Mouse (Mus musculus): ENCODE data around the gene Dennd1a. TPM values are rescaled to one million over a fixed set of nuclear protein-coding genes. Genes with fewer than 3 reads are reported as not detected.
A peak's percentile ranks its signal among the peaks of the same experiment; 100 is the strongest.

Dennd1a gene
- total and polyA plus RNA-seq, 2 experiments = 13.0 to 14.5 TPM

- peaks cover 13% of the 10 kb centered on the region for H3K4me1 ChIP-seq (ENCODE audit: control insufficient read depth, insufficient read depth, low read length)
- no peak overlapping the region for H3K9ac ChIP-seq (ENCODE audit: low read depth, low read length)
- no peaks in the 10 kb centered on the region for H3K36me3 ChIP-seq (ENCODE audit: control insufficient read depth, insufficient read depth, low read length)
- H3K27ac ChIP-seq (replicated peaks; ENCODE audit: insufficient read depth, low read depth, low read length) = no peak overlapping the region
- TF ChIP-seq POLR2A (IDR thresholded peaks at IDR 0.05; ENCODE audit: extremely low read depth, insufficient read depth, low read length) = no peak
- TF ChIP-seq CTCF (IDR thresholded peaks at IDR 0.05; ENCODE audit: low read depth, low read length) = no peak
- no peaks in the 10 kb centered on the region; the same call in 1 of the 2 replicates for H3K79me2 ChIP-seq (ENCODE audit: control insufficient read depth, insufficient read depth, low read length)
- H3K4me3 ChIP-seq (ENCODE audit: insufficient read depth, low read depth, low read length) = no peak overlapping the region
- peak; percentile 94 for DNase-seq (ENCODE audit: extremely low read depth, low read depth, low spot score)
- H3K27me3 ChIP-seq (ENCODE audit: control insufficient read depth, insufficient read depth, low read length) = no peaks in the 10 kb centered on the region
Observed at GRCm38 (mm10) chr2:38144831-38145230, 142.4 kb downstream of the Dennd1a start.

GRCm38 (mm10) chr2:38144067-38144779 lies 143.0 kb downstream of the Dennd1a start:
- no peak overlapping the region; the same call in 1 of the 2 replicates for H3K27ac ChIP-seq (replicated peaks; ENCODE audit: insufficient read depth, low read depth, low read length)
- no peak overlapping the region for H3K4me3 ChIP-seq (ENCODE audit: insufficient read depth, low read depth, low read length)
- 49% methylated on average over 8 of the region's 8 CpGs for WGBS
- H3K9ac ChIP-seq (ENCODE audit: low read depth, low read length) = no peak overlapping the region
- H3K79me2 ChIP-seq (ENCODE audit: control insufficient read depth, insufficient read depth, low read length) = no peaks in the 10 kb centered on the region; the same call in 1 of the 2 replicates
- peaks cover 15% of the 10 kb centered on the region for H3K4me1 ChIP-seq (ENCODE audit: control insufficient read depth, insufficient read depth, low read length)
- no peaks in the 10 kb centered on the region for H3K36me3 ChIP-seq (ENCODE audit: control insufficient read depth, insufficient read depth, low read length)
- no peaks in the 10 kb centered on the region for H3K27me3 ChIP-seq (ENCODE audit: control insufficient read depth, insufficient read depth, low read length)
- no peak for TF ChIP-seq POLR2A (IDR thresholded peaks at IDR 0.05; ENCODE audit: extremely low read depth, insufficient read depth, low read length)
- no peak for DNase-seq (ENCODE audit: extremely low read depth, low read depth, low spot score)

- TF ChIP-seq CTCF (IDR thresholded peaks at IDR 0.05; ENCODE audit: low read depth, low read length) (no peak), POLR2A (IDR thresholded peaks at IDR 0.05; ENCODE audit: extremely low read depth, insufficient read depth, low read length) (no peak)
- 0 out of 2 replicates have a peak overlapping the region, but pooled peaks have one; percentile 32 for H3K27ac ChIP-seq (replicated peaks; ENCODE audit: insufficient read depth, low read depth, low read length)
Observed at GRCm38 (mm10) chr2:38142905-38143304, 144.3 kb downstream of the Dennd1a start.

GRCm38 (mm10) chr2:38142210-38142609 lies 145.0 kb downstream of the Dennd1a start:
- Histone ChIP-seq H3K27me3 (ENCODE audit: control insufficient read depth, insufficient read depth, low read length) (no peaks in the 10 kb centered on the region), H3K79me2 (ENCODE audit: control insufficient read depth, insufficient read depth, low read length) (no peaks in the 10 kb centered on the region; the same call in 1 of the 2 replicates), H3K36me3 (ENCODE audit: control insufficient read depth, insufficient read depth, low read length) (no peaks in the 10 kb centered on the region), H3K4me1 (ENCODE audit: control insufficient read depth, insufficient read depth, low read length) (peaks cover 15% of the 10 kb centered on the region), H3K9ac (ENCODE audit: low read depth, low read length) (no peak overlapping the region), H3K27ac (replicated peaks; ENCODE audit: insufficient read depth, low read depth, low read length) (no peak overlapping the region), H3K4me3 (ENCODE audit: insufficient read depth, low read depth, low read length) (no peak overlapping the region)
- WGBS = 8% methylated on average over 2 of the region's 2 CpGs
- DNase-seq (ENCODE audit: extremely low read depth, low read depth, low spot score) = peak; percentile 87
- TF ChIP-seq CTCF (IDR thresholded peaks at IDR 0.05; ENCODE audit: low read depth, low read length) (no peak), POLR2A (IDR thresholded peaks at IDR 0.05; ENCODE audit: extremely low read depth, insufficient read depth, low read length) (no peak)

More at GRCm38 (mm10) chr2:38142905-38143304, 144.3 kb downstream of the Dennd1a start:
- no peaks in the 10 kb centered on the region; the same call in 1 of the 2 replicates for H3K79me2 ChIP-seq (ENCODE audit: control insufficient read depth, insufficient read depth, low read length)
- H3K4me3 ChIP-seq (ENCODE audit: insufficient read depth, low read depth, low read length) = no peak overlapping the region
- no peak for DNase-seq (ENCODE audit: extremely low read depth, low read depth, low spot score)
- H3K36me3 ChIP-seq (ENCODE audit: control insufficient read depth, insufficient read depth, low read length) = no peaks in the 10 kb centered on the region
- H3K9ac ChIP-seq (ENCODE audit: low read depth, low read length) = no peak overlapping the region
- H3K4me1 ChIP-seq (ENCODE audit: control insufficient read depth, insufficient read depth, low read length) = peaks cover 15% of the 10 kb centered on the region
- WGBS = 59% methylated on average over 5 of the region's 5 CpGs
- no peaks in the 10 kb centered on the region for H3K27me3 ChIP-seq (ENCODE audit: control insufficient read depth, insufficient read depth, low read length)

DNA sequence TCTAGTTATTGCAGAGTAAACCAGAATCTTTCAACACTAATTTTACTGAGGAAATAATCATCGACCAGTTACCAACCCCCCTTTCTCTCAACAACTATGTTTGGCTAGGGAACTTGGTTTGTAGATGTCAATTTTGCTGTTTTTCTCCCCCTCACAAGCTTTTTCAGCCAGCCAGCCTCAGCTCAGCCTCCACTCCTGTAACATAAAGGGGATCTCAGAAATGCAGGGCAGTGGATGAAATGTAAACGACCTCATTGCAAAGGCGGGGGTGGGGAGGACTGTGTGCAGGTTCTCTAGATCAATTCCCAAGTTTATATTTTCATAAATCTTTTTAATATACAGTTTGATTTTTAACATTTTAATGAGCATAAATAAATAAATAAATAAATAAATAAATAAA lies 147.7 kb downstream of the Dennd1a start:
- Histone ChIP-seq H3K36me3 (ENCODE audit: control insufficient read depth, insufficient read depth, low read length) (no peaks in the 10 kb centered on the region), H3K27me3 (ENCODE audit: control insufficient read depth, insufficient read depth, low read length) (no peaks in the 10 kb centered on the region), H3K79me2 (ENCODE audit: control insufficient read depth, insufficient read depth, low read length) (no peaks in the 10 kb centered on the region; the same call in 1 of the 2 replicates), H3K9ac (ENCODE audit: low read depth, low read length) (no peak overlapping the region), H3K4me1 (ENCODE audit: control insufficient read depth, insufficient read depth, low read length) (peaks cover 15% of the 10 kb centered on the region), H3K4me3 (ENCODE audit: insufficient read depth, low read depth, low read length) (no peak overlapping the region), H3K27ac (replicated peaks; ENCODE audit: insufficient read depth, low read depth, low read length) (no peak overlapping the region)
- WGBS = 56% methylated on average over 3 of the region's 3 CpGs
- no peak for DNase-seq (ENCODE audit: extremely low read depth, low read depth, low spot score)
- TF ChIP-seq CTCF (IDR thresholded peaks at IDR 0.05; ENCODE audit: low read depth, low read length) (no peak), POLR2A (IDR thresholded peaks at IDR 0.05; ENCODE audit: extremely low read depth, insufficient read depth, low read length) (no peak)

DNA sequence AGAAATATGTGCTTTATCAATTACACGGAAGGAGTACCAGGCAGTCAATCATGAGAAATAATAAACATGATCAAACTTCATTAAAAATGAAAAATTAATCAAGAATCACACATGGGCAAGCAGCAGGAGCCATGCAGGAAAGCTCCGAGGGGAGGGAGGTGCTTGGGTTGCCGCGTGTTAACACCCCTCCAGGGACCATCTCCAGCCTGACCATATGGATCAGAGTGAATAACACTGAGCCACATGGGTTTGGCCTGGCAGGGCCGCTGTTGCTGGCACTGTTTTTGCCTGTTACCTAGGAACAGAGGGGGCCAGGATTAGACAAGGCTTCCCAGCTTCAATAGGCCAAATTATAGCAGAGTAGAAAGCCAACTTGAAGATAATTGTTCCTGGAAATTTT lies 150.1 kb downstream of the Dennd1a start:
- no peak overlapping the region for H3K27ac ChIP-seq (replicated peaks; ENCODE audit: insufficient read depth, low read depth, low read length)
- WGBS = 82% methylated on average over 5 of the region's 5 CpGs
- H3K9ac ChIP-seq (ENCODE audit: low read depth, low read length) = no peak overlapping the region
- no peaks in the 10 kb centered on the region for H3K79me2 ChIP-seq (ENCODE audit: control insufficient read depth, insufficient read depth, low read length)
- peaks cover 3% of the 10 kb centered on the region for H3K4me1 ChIP-seq (ENCODE audit: control insufficient read depth, insufficient read depth, low read length)
- no peaks in the 10 kb centered on the region for H3K27me3 ChIP-seq (ENCODE audit: control insufficient read depth, insufficient read depth, low read length)
- H3K36me3 ChIP-seq (ENCODE audit: control insufficient read depth, insufficient read depth, low read length) = no peaks in the 10 kb centered on the region
- H3K4me3 ChIP-seq (ENCODE audit: insufficient read depth, low read depth, low read length) = no peak overlapping the region
- TF ChIP-seq POLR2A (IDR thresholded peaks at IDR 0.05; ENCODE audit: extremely low read depth, insufficient read depth, low read length) (no peak), CTCF (IDR thresholded peaks at IDR 0.05; ENCODE audit: low read depth, low read length) (no peak)
- DNase-seq (ENCODE audit: extremely low read depth, low read depth, low spot score) = no peak

All from liver, adult 2 months (tissue).